Mouse (Mus musculus) thymus, postnatal 10 days (tissue): ENCODE results near the gene Slco3a1.

Experiments
- DNase-seq, 2 experiments: peaks; one replicate each; pipeline ENCODE4 v3.0.0; 2021; ENCODE audit warnings: low spot score in 2 of 2

Slco3a1 gene

DNA sequence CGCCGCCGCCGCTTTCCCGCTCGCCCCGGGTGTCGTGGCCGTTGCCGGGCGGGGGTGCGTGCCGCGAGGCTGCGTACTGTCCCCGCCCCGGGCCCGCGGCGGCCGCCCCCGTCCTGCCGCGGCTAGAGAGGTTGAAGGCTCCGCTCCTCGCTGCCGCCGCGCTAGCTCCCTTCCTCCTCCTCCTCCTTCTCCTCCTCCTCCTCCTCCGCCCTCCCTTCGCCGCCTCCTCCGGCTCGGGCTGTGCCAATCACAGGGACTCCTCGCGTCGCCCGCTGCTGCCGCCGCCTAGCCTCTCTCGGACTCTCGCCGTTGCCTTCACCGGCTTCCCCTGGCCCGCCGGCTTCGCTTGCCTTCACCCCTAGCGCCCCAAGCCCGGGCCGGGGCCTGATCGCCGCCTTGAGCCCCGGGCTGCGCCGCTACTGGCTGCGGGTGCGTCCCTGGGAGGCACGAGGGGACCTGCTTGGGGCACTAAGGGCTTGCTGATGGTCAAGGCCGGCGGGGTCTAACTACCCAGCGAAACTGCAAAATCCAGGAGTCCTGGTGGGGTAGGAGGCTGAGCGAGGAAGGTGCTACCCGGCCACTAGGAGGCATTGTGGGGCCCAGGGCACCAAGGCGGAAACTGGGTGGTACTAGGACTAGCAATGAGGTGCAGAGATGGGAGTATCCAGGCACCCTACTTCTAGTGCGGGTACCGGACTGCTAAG lies at the start of gene Slco3a1:
TSS of gene Slco3a1 (minus strand) at position 173 of the 704 bp plus-strand sequence.
- peak; percentile 71 to 74 for DNase-seq

DNA sequence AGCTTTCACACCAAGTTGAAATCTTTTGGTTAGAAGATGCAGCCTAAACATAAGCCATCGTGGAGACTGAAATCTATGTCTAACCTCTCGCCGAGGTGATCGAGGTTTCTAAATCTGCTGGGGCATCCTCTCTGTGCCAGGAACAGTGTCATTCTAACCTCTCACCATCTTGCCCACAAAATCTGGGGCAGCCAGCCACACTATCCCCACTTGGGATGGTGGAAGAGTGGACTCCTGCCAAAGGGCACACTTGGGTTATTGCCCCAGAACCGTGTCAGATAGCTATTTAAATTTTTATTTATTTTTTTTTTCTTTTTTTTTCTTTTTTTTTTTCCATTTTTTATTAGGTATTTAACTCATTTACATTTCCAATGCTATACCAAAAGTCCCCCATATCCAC lies 46.4 kb upstream of the Slco3a1 start:
- DNase-seq = no peak

DNA sequence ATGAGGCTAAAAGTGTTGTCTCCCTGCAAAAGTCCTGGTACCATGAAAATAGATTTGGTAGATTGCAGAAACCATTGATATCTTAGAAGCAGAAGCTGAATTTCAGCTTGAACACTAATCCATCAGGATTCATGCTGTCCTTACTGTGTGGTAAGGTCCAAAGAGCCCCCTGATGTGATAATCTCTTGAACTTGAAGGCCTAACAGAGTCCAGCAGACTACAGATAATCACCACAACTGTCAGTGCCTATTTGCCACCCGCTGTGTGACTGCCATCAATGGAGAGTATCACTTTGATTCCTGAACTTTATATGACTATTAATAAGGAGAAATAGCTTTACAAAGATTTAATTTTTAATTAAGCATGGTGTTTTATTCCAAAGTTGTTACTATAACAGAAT lies 24.8 kb upstream of the Slco3a1 start:
- no peak for DNase-seq

DNA sequence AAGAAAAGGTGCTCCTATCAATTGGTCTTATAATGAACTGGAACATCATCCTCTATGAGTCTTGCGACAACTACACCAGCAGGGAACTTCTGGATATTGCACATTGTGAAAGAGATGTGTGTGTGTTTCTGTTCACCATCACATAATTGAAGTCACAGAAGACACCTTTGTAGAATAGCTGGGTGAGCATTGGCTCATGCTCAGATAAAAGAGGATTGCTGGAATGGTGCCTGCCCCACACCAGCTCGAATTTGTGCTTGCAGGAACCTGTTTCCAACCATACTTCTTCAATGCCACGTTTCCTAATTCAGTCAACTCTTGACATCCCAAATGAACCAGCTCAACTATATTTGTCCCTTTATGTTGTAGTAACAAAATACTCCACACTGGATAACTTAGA lies 21.1 kb upstream of the Slco3a1 start:
- DNase-seq = no peak

DNA sequence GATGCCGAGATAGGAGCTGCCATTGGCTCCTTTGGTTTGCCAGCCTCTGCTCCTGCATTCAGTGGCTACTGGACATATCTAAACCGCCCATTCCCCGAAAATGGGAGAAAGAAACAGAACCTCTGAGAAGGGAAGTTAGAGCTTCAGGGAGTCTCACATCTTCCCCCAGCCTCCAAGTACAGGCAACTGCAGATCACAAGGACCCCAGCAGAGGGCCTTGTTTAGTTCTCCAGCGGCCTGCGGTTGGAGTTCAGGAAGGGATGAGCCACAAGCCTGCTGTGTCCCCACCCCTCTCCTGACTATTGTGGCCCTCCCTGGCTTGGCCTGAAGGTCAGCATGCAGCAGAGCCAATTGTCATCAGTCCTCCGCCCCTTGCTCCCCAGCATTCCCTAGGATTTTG lies 836 bp upstream of the Slco3a1 start:
- DNase-seq = peak; percentile 49 to 50

DNA sequence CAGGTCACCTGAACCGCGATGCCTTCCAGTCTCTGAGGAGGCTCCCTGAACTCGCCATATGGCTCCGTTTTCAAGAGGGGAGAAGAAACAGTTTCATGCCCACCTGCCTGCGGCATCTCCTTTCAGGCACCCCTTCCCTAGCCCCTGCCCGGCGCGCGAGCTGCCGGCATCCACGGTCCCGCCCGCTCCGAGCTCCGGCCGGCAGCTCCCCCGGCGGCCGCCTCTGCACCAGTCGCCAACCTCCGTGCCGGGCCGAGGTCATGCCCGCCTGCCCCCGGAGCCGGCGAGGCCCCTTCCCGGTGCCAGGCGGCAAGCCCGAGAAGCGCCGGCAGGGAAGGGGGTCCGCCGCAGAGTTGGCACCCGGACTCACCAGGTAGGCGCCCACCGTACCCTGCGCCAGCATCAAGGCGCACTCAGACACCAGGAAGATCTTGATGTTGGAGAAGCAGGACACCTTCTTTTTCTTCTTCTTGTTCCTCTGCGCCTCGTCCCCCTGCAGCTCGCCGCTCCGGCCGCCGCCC lies 479 bp downstream of the Slco3a1 start:
- peak in 1 of 2 experiments; percentile 53 for DNase-seq

DNA sequence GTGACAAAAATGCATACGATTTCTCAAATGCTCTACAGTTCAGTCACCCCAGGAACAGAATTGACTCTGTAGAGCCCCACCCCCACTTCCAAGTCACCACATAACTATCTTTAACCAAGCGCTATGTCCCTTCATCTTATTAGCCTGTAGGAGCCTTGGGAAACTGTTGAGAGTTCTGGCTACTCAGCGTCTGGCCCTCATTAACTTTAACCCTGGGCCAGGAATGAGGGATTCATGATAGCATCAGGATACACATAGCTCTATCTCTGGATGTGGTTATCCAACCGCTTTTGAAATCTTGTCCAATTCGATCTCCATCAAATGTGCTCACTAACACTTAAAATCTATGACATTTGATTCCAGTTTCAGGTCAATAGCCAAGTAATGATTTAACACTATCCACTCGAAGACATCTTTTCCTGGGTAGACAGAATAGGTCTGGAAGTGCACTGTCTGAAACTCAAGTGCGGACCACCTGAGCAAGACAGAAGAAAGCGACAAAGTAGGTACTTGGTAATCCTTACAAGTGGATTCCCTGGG lies 1.4 kb downstream of the Slco3a1 start:
- no peak for DNase-seq

DNA sequence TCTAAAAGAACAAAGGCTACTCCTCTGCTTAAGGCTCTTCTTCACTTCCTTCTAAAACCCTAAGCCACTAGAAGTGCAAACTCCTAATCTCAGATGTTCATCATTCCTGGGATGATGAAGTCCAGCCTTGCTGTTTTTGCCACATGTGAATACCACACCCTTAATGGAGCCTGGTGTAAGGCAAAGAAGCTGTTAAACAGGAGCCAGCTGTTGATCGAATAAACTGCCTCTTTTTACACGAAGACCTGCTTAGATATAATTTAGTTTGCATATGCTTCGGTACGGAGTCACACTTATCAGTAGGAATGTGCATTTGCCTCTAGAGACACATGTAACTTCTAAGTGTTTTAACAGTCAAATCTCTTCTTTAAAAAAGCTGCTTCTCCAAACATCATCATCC lies 2.0 kb downstream of the Slco3a1 start:
- DNase-seq = no peak

DNA sequence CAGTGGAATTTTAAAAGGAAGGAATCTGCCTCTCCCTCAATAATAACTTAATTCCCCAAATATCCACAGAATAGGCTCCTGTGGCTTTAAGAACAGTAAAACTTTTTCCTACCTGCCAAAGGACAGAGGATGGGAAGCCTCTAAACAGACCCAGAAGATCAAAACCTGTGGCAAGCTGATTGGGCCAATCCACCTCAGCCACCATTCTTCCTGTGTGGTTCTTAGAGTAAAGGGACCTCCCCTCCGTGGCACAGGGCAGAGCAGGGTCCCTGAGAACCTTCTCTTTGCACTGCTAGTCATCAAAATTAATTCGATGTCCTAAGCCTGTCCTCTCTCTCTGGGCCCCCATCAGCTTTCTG lies 2.6 kb downstream of the Slco3a1 start:
- DNase-seq = no peak

DNA sequence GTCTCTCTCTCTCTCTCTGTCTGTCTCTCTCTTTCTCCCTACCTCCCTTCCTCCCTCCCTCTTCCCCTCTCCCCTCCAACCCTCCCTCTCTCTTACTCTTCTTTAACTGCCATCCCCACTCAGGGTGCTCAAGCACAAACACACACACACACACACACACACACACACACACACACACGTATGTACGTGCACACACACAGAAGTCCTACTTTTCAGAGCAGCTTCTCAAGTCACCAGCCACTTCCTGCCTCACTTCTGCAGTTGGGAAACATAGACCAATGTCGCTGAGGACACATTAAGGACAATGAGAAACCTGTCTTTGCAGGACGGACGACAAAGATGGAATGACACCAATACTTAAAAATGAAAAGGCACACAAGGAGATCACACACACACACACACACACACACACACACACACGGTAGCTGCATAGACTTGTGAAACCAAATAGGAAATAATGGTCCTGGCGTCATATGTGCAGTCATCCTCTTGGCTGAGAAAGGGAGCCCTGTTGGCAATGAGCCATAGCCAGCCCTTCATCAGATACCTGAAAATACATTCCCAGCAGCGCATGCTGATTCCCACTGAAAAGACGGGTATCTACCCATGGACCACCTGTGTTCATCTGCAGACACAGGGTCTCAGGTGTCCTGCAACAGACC lies 3.1 kb downstream of the Slco3a1 start:
- DNase-seq = peak; percentile 51 to 53

DNA sequence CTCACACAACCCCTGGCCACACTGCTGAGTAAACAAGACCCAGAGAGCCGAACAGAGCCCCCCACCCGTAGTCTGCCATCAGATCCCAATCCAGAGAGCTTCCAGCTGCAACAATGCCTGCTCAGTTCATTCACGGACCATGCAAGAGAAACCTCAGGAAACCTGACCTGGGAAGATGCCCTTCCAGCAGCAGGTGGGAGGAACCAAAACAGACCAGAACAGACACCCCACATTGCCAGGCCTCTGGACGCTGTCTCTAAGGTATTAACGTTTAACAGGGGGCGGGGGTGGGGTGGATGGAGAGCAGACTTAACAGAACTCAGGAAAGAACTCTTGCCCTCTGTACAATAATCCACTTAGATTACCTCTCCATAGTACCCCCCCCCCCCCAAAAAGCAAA lies 4.9 kb downstream of the Slco3a1 start:
- no peak for DNase-seq

DNA sequence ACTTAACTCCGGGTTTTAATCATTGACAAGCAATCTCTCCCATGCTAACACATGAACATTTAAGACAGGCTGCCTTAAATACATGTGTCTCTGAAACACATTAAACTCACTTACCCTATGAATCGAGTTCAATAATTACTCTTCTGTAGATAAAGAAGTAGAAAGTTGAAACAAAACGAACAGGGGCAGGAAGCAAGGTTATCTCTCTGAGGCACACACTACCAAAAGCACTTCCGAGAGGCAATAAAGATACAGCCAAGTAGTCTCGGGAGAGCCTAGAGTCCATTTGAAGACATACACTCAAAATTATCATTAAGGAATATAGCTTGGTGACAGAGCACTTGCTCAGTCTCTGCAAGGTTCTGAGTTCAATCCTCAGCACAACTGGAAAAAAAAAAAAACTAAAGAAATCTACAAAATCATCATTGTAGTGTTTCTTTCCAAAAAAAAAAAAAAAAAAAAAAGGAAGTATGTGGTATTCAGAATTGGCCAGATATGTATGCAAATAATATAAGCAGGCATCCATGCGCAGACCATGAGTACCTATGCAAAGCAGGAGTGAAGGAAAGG lies 5.5 kb downstream of the Slco3a1 start:
- no peak for DNase-seq

DNA sequence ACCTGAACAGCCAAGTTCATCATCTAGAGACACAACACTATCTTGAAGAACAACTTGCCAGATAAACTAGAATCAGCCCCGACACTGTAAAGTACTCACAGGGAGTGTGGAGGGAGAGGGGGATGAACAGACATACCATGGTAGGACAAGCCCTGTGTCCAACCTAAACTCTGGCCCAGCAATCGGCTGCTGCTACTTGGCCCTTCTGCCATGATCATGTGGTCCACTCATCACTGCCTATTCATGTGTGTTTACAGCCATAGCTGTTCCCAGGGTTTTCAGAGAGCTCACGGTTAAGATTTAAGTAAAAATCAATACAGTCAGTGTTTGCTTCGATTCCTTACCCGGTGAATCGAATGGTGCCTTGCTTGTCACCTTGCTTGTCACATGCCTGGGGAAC lies 7.9 kb downstream of the Slco3a1 start:
- DNase-seq = no peak

DNA sequence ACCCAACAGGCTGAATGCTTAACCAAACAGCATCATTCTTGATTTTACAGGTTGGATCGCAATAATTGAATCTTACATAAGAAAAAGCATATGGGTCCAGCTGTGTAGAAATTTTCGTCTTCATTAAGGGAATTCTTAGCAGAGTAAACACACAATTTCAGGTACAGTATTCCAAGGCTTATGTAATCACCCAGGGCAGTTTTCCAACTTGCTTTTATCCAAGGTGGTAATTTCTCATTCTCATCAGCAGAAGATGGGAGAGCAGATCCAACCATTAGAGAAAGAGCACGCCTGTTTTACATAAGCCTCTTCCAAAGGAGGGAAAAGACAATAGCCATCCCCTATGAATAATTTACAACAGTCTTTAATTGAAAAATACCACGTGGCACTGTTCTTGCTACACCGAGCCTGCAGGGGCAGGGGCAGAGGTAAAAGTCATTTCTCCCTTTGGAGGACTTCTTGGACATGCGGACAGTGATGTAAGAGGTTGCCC lies 9.0 kb downstream of the Slco3a1 start:
- no peak for DNase-seq

DNA sequence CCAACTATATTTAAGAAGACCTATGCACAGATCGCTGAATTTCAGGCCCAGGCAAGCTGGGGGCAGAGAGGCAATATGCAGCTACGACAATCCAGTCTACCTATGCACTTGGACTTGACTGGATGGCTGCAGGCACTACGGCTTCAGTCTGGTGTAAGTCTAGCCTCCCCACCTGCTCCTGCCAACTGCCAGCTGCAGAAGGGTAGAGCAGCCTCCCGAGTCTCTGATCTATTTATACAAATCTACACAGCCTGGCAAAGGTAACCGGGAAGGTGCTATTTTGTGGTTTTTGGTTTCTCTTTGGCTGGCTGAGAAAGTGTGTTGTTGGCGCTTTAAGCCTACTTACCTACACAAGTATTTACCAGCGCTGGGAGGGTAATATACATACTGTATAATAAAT lies 10.3 kb downstream of the Slco3a1 start:
- peak; percentile 67 to 75 for DNase-seq

DNA sequence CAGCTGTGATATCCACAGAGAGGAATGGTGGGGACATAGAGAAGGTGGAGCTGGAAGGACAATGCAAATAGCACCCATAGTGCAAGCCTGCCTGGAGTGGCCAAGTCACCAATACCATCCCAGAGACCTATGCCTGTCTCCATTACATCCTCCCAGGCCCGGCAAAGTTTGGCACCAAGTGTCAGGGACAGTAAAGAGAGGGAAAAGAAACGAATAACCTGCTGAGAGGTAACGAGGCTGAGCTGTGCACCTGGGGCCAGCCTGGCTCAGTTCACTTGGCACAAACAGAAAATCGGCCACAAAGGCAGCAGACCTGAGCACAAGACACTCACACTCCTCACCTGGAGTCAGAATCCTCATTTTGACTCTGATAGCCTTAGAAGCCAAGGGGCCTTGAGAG lies 12.6 kb downstream of the Slco3a1 start:
- no peak for DNase-seq

DNA sequence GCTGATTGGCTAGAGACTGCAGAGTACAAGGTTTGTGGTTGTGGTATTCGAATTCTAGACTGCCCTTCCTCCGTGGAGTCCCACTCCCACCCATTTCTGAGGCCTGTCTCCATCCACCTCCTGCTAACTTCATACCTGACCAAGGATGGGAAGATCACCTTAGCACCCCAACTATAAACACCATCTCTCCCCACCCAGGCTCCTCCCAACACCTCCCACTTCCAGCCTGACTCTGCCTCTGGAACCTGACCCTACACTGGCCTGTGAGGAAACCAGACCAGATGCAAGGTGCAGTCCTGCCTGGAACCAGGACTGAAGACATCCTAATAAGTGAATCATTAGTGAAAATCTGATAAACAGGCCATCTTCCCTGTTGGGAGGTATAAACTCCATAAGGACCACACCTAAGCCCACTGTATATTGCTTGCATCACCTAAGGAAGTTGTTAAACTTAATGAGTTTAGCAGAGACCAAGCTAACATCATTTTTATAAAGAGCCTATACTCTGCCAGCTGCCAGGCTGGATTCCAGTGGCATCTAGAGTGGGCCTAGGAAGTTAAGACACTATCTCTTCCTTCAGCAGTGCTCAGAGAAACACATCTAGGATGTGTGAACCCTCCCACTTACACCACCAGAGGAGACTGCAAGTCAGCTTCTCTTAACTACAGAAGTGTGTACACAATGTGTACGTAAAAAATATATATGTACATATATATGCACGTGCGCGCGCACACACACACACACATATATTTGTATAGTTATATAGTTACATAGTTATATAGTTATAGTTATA lies 13.5 kb downstream of the Slco3a1 start:
- DNase-seq = no peak

DNA sequence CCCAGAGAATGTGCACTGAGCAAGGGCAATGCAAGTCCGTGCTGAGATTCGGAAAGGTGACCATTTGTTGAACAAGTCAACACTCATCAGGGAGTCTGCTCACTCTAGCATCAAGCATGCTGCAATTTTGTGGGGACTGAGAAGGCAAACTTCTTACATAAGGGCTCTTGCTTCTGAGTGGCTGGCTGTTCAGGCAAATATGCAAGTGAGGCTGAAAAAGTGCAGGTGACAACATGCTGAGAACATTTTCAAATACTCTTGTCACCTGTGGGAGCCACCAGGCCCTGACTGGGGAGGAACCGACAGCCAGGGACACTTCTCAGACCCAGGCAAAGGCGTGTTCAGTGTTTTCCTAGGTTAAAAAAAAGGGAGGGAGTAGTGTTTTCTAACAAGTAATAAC lies 18.4 kb downstream of the Slco3a1 start:
- DNase-seq = no peak

DNA sequence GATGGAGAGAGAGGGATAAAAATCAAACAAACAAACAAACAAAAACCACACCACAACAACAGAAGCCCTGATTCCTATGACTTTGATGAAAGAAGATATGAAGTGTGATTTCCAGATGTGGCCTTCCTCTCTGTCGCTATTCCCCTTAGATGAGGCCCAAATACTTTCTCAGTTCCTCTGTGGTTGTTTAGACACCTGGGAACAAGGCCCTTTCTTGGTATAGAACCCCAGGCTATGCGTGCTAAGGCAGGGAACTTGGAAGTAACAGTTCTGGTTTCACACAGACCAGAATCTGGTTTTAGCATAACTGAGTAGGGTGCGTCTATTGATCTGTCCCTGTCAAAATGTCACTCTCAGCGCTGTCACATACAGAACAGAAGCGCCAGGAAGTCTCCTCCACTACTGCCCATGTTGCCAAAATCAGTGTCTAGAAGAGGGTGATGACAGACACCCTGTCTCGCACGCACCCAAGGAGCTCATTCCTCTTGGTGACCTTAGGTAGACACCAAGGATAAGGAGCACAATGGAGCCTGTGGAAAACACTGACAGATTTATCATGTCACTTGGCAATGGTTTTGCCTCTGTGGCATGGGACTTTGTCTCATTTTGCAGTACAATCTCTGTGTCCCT lies 23.0 kb downstream of the Slco3a1 start:
- DNase-seq = no peak

DNA sequence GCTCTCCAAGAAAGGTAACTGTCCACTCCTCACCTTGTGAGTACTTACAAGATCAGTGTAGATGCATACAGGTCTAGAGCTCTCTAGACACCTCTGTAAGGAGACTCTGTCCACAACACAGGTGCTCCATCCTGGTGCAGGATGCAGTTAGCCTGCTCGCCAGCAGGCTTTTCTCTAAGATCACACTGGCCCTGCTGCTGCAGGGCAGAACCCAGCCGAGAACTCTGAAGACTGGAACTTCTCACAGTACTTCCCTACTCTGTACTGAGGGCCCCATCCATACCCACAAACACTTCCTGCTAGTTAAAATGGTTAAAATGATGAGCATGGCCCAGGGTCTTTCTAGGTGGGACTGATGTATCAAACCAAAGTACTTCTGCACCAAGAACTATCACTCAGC lies 24.7 kb downstream of the Slco3a1 start:
- no peak for DNase-seq

DNA sequence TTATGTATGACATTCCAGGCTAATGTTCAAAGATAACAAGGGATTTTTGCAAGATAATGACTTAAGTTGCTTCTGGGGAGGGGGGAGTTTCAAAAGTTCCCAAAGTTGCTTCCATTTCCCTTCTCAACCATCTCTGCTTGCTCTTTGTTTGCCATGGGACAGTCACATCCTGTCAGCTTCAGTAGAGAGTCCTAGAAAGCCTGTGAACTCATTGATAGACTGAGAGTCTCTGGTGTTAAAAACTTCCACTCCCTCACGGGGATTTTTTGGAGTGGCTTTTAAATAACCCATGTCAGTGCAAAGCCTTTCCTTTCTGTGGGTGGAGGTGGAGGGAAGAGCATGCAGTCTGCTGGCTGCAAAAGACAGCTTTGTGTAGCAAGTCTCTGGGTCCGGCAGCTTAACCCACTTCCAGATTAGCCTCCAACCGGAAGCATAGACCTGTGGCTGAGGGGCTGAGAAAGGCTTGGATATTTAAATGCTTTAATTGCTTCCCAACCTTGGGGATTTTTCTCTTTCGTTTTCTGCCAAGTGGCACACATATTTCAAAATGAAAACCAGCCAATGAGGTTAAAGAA lies 25.3 kb downstream of the Slco3a1 start:
- no peak for DNase-seq
